Mouse (Mus musculus): ENCODE measurements around the gene 2310011J03Rik. TPM values are rescaled to one million over a fixed set of nuclear protein-coding genes. Genes with fewer than 3 reads are reported as not detected.
"Not testable (repeated sequence)": the region's sequence is repeated elsewhere in the genome, so short reads cannot be mapped to it uniquely, and the experiment has no call there.

The 2310011J03Rik gene
- total and polyA plus RNA-seq, 2 experiments = 10.4 to 25.4 TPM

DNA sequence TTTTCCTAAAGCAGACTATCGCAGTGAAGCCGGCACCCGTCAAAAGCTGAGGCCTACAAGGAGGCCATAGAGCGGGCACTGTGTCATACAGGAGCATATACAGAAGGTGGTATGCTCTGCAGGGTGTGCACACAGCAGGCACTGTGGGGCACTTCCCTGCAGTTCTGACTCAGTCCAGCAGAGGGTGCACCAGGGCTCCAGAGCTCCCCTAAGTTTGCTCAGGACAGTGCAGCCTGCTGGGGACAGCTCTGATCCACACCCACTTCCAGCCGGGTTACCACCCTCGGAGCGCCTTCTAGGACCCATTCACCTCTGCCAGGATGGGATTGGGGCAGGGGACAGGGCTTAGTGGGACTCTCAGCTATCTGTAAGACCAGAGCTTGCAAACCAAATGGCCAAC lies 30.0 kb upstream of the 2310011J03Rik start:
- Histone ChIP-seq H3K27me3 (ENCODE audit: control insufficient read depth, insufficient read depth, low read length) (no peaks in the 10 kb centered on the region), H3K27ac (replicated peaks; ENCODE audit: insufficient read depth, low read depth, low read length) (no peak overlapping the region), H3K4me3 (ENCODE audit: insufficient read depth, low read depth, low read length) (no peak overlapping the region), H3K79me2 (ENCODE audit: control insufficient read depth, insufficient read depth, low read length) (no peaks in the 10 kb centered on the region), H3K9ac (ENCODE audit: low read depth, low read length) (no peak overlapping the region), H3K4me1 (ENCODE audit: control insufficient read depth, insufficient read depth, low read length) (peaks cover 16% of the 10 kb centered on the region), H3K36me3 (ENCODE audit: control insufficient read depth, insufficient read depth, low read length) (no peaks in the 10 kb centered on the region)
- DNase-seq (ENCODE audit: extremely low read depth, low read depth, low spot score) = peak; percentile 59
- 7% methylated on average over 7 of the region's 7 CpGs for WGBS
- TF ChIP-seq POLR2A (IDR thresholded peaks at IDR 0.05; ENCODE audit: extremely low read depth, insufficient read depth, low read length) (no peak), CTCF (IDR thresholded peaks at IDR 0.05; ENCODE audit: low read depth, low read length) (peak; percentile 99)

DNA sequence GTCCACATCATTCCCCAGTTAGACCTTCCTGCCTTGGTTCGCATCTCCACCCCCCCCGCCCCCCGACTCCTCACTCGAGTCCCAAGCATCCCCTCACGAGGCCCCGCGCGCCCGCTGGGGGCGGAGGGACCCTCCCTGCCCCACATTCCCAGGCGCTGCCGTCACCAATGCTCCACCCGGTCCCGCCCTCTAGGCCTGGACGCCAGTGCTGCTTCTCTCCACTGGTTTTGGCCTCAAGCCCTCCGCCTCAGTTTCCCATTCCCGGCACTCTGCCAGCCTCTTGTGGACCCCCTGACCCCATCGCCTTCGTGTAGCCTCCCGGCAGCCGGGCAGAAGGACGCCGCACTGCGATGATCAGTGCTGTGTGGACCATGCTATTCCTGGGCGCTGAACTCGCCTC lies 28.6 kb upstream of the 2310011J03Rik start:
- Histone ChIP-seq H3K27me3 (ENCODE audit: control insufficient read depth, insufficient read depth, low read length) (no peaks in the 10 kb centered on the region), H3K4me1 (ENCODE audit: control insufficient read depth, insufficient read depth, low read length) (peaks cover 19% of the 10 kb centered on the region)

DNA sequence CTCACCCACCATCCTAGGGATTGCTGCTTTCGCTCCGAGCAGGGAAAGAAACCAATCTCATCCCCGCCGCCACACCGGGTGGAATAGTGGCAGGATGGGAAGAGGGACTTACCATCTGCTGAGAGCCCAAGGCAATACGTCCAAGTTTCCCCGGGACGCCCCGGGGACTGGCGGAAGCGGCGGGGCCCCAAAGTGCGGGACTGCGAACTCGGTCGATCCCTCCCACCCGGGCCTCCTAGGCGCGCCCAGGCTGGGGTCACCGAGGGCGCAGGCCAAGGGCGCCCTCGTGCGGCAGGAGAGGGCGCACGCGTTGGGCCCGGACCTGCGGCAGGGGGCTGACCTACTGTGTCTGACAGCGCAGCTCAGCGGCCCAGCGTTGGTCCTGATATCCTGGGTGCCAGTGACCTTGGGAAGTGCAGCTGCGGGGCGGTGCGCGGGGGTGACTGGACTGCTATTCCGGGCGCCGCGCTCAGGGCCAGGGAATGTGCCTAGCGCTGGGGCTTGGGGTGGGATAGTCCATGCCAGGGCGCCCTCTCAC lies 28.0 kb upstream of the 2310011J03Rik start, which contains the start of gene Adamtsl5:
Gene Adamtsl5 (minus strand): TSS at position 169 of the 538 bp plus-strand sequence.
- TF ChIP-seq POLR2A (IDR thresholded peaks at IDR 0.05; ENCODE audit: extremely low read depth, insufficient read depth, low read length) (no peak), CTCF (IDR thresholded peaks at IDR 0.05; ENCODE audit: low read depth, low read length) (peak; percentile 83)

More for the DNA sequence above, 28.6 kb upstream of the 2310011J03Rik start:
- no peaks in the 10 kb centered on the region for H3K36me3 ChIP-seq (ENCODE audit: control insufficient read depth, insufficient read depth, low read length)
- no peak for DNase-seq (ENCODE audit: extremely low read depth, low read depth, low spot score)
- WGBS = 26% methylated on average over 26 of the region's 26 CpGs
- no peak for TF ChIP-seq POLR2A (IDR thresholded peaks at IDR 0.05; ENCODE audit: extremely low read depth, insufficient read depth, low read length)
- TF ChIP-seq CTCF (IDR thresholded peaks at IDR 0.05; ENCODE audit: low read depth, low read length) = no peak
- no peaks in the 10 kb centered on the region for H3K79me2 ChIP-seq (ENCODE audit: control insufficient read depth, insufficient read depth, low read length)
- no peak overlapping the region for H3K9ac ChIP-seq (ENCODE audit: low read depth, low read length)
- no peak overlapping the region for H3K27ac ChIP-seq (replicated peaks; ENCODE audit: insufficient read depth, low read depth, low read length)
- no peak overlapping the region for H3K4me3 ChIP-seq (ENCODE audit: insufficient read depth, low read depth, low read length)

DNA sequence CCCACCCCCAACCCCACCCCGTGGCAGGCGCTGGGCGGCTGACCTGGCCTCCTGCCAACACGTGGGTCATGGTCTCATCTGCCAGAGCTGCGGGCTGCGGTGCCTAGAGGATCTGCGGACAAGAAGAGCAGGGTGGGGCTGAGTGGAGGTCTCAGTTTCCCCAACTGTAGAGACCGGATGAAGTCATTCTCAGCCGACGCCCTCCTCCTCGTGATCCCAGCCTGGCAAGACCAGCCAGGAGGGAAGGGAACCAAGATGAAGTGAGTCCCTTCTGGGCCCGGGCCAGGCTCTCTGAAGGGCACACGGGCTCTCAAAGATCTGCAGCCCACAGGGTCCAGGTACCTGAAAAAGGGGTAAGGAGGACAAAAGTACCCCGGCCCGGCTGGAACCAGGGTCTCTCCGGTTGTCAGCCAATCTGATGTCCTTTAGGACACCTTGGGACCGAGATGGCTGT lies 27.2 kb upstream of the 2310011J03Rik start:
- 10% methylated on average over 17 of the region's 17 CpGs for WGBS
- Histone ChIP-seq H3K27me3 (ENCODE audit: control insufficient read depth, insufficient read depth, low read length) (no peaks in the 10 kb centered on the region; the same call in 1 of the 2 replicates), H3K27ac (replicated peaks; ENCODE audit: insufficient read depth, low read depth, low read length) (no peak overlapping the region), H3K9ac (ENCODE audit: low read depth, low read length) (no peak overlapping the region), H3K4me3 (ENCODE audit: insufficient read depth, low read depth, low read length) (0 out of 2 replicates have a peak overlapping the region, but pooled peaks have one; percentile 54), H3K36me3 (ENCODE audit: control insufficient read depth, insufficient read depth, low read length) (no peaks in the 10 kb centered on the region), H3K4me1 (ENCODE audit: control insufficient read depth, insufficient read depth, low read length) (peaks cover 21% of the 10 kb centered on the region), H3K79me2 (ENCODE audit: control insufficient read depth, insufficient read depth, low read length) (no peaks in the 10 kb centered on the region)
- TF ChIP-seq CTCF (IDR thresholded peaks at IDR 0.05; ENCODE audit: low read depth, low read length) = no peak
- no peak for TF ChIP-seq POLR2A (IDR thresholded peaks at IDR 0.05; ENCODE audit: extremely low read depth, insufficient read depth, low read length)
- DNase-seq (ENCODE audit: extremely low read depth, low read depth, low spot score) = no peak

More for the DNA sequence above, 28.0 kb upstream of the 2310011J03Rik start, which contains the start of gene Adamtsl5:
- Histone ChIP-seq H3K36me3 (ENCODE audit: control insufficient read depth, insufficient read depth, low read length) (no peaks in the 10 kb centered on the region), H3K4me3 (ENCODE audit: insufficient read depth, low read depth, low read length) (peak within 1 kb of the TSS; percentile 54), H3K27ac (replicated peaks; ENCODE audit: insufficient read depth, low read depth, low read length) (no peak within 1 kb of the TSS), H3K4me1 (ENCODE audit: control insufficient read depth, insufficient read depth, low read length) (peaks cover 19% of the 10 kb centered on the region), H3K79me2 (ENCODE audit: control insufficient read depth, insufficient read depth, low read length) (no peaks in the 10 kb centered on the region), H3K9ac (ENCODE audit: low read depth, low read length) (peak within 1 kb of the TSS; percentile 66), H3K27me3 (ENCODE audit: control insufficient read depth, insufficient read depth, low read length) (no peaks in the 10 kb centered on the region)
- WGBS = under 1% methylated on average over 42 of the region's 42 CpGs
- no peak for DNase-seq (ENCODE audit: extremely low read depth, low read depth, low spot score)

DNA sequence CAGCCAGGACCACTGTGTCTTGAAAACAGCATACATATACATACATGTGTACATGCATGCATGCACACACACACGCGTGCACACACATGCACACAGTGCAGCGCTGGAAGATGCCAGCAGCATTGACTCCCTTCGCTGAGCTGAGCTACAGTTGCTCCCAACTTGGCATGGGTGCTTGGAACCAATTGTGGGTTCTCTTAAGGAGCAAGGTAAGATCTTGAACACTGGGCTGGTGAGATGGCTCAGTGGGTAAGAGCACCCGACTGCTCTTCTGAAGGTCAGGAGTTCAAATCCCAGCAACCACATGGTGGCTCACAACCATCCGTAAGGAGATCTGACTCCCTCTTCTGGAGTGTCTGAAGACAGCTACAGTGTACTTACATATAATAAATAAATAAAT lies 25.6 kb upstream of the 2310011J03Rik start:
- H3K4me3 ChIP-seq (ENCODE audit: insufficient read depth, low read depth, low read length); H3K36me3 ChIP-seq (ENCODE audit: control insufficient read depth, insufficient read depth, low read length); H3K79me2 ChIP-seq (ENCODE audit: control insufficient read depth, insufficient read depth, low read length); H3K9ac ChIP-seq (ENCODE audit: low read depth, low read length); H3K27me3 ChIP-seq (ENCODE audit: control insufficient read depth, insufficient read depth, low read length); DNase-seq (ENCODE audit: extremely low read depth, low read depth, low spot score); H3K27ac ChIP-seq (replicated peaks; ENCODE audit: insufficient read depth, low read depth, low read length): not testable (repeated sequence)
- WGBS = 86% methylated on average over 6 of the region's 6 CpGs
- H3K4me1 ChIP-seq (ENCODE audit: control insufficient read depth, insufficient read depth, low read length) = peaks cover 20% of the 10 kb centered on the region

DNA sequence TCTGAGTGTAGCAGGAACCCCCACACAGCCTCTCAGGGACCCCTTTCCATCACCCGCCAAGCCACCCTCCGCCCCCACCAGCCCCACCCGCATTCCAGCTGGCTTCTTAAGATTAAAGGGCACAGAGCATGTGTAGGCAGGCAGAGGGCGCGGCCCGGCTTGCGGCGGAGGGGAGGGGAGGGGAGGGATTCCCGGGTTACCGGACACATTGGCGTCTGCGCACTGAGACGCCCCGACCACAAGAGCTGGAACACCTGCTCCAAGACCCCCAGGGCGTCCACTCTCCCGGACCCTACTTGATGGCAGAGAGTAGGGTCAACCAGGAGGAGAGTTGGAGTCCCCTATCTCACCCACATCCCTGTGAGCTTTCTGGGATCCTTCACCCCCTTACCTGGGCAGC lies 24.8 kb upstream of the 2310011J03Rik start:
- Histone ChIP-seq H3K27me3 (ENCODE audit: control insufficient read depth, insufficient read depth, low read length) (no peaks in the 10 kb centered on the region; the same call in 1 of the 2 replicates), H3K79me2 (ENCODE audit: control insufficient read depth, insufficient read depth, low read length) (no peaks in the 10 kb centered on the region), H3K9ac (ENCODE audit: low read depth, low read length) (no peak overlapping the region), H3K27ac (replicated peaks; ENCODE audit: insufficient read depth, low read depth, low read length) (no peak overlapping the region), H3K4me3 (ENCODE audit: insufficient read depth, low read depth, low read length) (no peak overlapping the region), H3K4me1 (ENCODE audit: control insufficient read depth, insufficient read depth, low read length) (peaks cover 16% of the 10 kb centered on the region), H3K36me3 (ENCODE audit: control insufficient read depth, insufficient read depth, low read length) (no peaks in the 10 kb centered on the region)
- 23% methylated on average over 16 of the region's 16 CpGs for WGBS
- DNase-seq (ENCODE audit: extremely low read depth, low read depth, low spot score) = no peak
- no peak for TF ChIP-seq CTCF (IDR thresholded peaks at IDR 0.05; ENCODE audit: low read depth, low read length)
- no peak for TF ChIP-seq POLR2A (IDR thresholded peaks at IDR 0.05; ENCODE audit: extremely low read depth, insufficient read depth, low read length)

Data from liver, adult 2 months (tissue).